Comparison of ENCODE assay signal across 15 mouse cellular contexts in the genomic region with DNA sequence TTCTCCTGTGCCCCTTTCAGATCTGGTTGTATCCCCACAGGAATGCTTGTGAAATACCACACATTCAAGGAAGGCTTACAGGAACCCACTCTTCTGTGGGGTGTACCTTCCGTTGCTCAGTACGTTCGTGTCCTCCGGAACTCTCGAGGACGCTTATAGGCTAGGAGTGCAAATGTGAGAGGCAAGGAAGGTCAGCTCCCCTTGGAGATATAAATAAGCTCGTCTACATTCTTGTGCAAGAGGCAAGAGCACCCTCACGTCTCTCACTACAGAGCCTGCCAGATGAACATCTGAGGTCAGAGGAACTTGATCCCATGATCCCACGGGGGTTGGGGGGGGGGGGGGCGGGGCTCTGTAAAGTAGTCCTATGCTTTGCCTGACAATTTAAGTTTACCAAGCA.
DNase-seq lines count a peak whose midpoint lies in the region; TF ChIP-seq lines count a peak whose summit lies in the region.
"Had no signal": no experiment of that assay in that cellular context is flagged by ENCODE, and none has a peak within 500 bp of the region (broad histone marks: within the 10 kb centered on the region; RNA-seq: fewer than 3 reads in every experiment).

No protein-coding gene starts in this region.

- no peak overlapping the region for H3K4me3 ChIP-seq in layer of hippocampus, adult 2 months
- H3K4me3 ChIP-seq in kidney, adult 2 months (ENCODE audit: insufficient read depth, low read depth, low read length) = no peak overlapping the region
- H3K4me3 ChIP-seq: erythroblast, embryonic 14.5 days; hindbrain, embryonic 13.5 days; liver, embryonic 12.5 days; neural tube, embryonic 15.5 days had no signal

- DNase-seq in adrenal gland, adult 2 months = peak; percentile 57
- no peak for DNase-seq in adrenal gland, postnatal 25 days
- no peak for DNase-seq in layer of hippocampus, adult 2 months (ENCODE audit: low spot score in 2 of 2)
- no peak for DNase-seq in layer of hippocampus, postnatal 14 days (ENCODE audit: low spot score in 2 of 2)
- DNase-seq in heart, adult 8-10 months (ENCODE audit: low spot score) = peak; percentile 21
- DNase-seq in lung, postnatal 25 days (ENCODE audit: low spot score) = peak; percentile 15
- no peak for DNase-seq in kidney, adult 2 months
- DNase-seq in kidney, adult 9 months = no peak
- DNase-seq: cerebellum, postnatal 25 days; forebrain, postnatal 0 days; thymus, adult 18-20 months had no signal

- WGBS in kidney, adult 2 months = 53% methylated on average over 10 of the region's 10 CpGs

- peak overlapping the region; percentile 14; the same call in 1 of the 2 replicates for H3K27ac ChIP-seq in layer of hippocampus, adult 2 months
- H3K27ac ChIP-seq in kidney, adult 2 months (ENCODE audit: insufficient read depth, low read depth, low read length) = no peak overlapping the region
- H3K27ac ChIP-seq: hindbrain, embryonic 13.5 days; liver, embryonic 12.5 days; neural tube, embryonic 15.5 days had no signal

- TF ChIP-seq CTCF in layer of hippocampus, adult 2 months (conservative IDR thresholded peaks at IDR 0.05) = no peak
- TF ChIP-seq CTCF in kidney, adult 2 months (conservative IDR thresholded peaks at IDR 0.05; ENCODE audit: insufficient read depth, insufficient read length, low read depth, low read length) = no peak

- no peaks in the 10 kb centered on the region for H3K36me3 ChIP-seq in kidney, adult 2 months (ENCODE audit: control insufficient read depth, insufficient read depth, low read length)
- H3K36me3 ChIP-seq: hindbrain, embryonic 13.5 days; liver, embryonic 12.5 days; neural tube, embryonic 15.5 days had no signal

- no peaks in the 10 kb centered on the region; the same call in 1 of the 2 replicates for H3K27me3 ChIP-seq in kidney, adult 2 months (replicated peaks; ENCODE audit: control insufficient read depth, insufficient read depth, low read length)
- H3K27me3 ChIP-seq: hindbrain, embryonic 13.5 days; liver, embryonic 12.5 days; neural tube, embryonic 15.5 days had no signal

- H3K4me1 ChIP-seq in kidney, adult 2 months (ENCODE audit: control insufficient read depth, insufficient read depth, low read length) = no peaks in the 10 kb centered on the region
- H3K4me1 ChIP-seq: hindbrain, embryonic 13.5 days; liver, embryonic 12.5 days; neural tube, embryonic 15.5 days had no signal

- TF ChIP-seq POLR2A in kidney, adult 2 months (IDR thresholded peaks at IDR 0.05; ENCODE audit: low read depth, low read length) = no peak

Comparison
In these comparisons a context has a peak if more than half of its experiments do, and no peak if none do; other contexts are left out.
1. DNase-seq: peak in adrenal gland, adult 2 months (single experiment), heart, adult 8-10 months (single experiment) and lung, postnatal 25 days (single experiment); none in adrenal gland, postnatal 25 days (single experiment), layer of hippocampus, adult 2 months (0 of 2), layer of hippocampus, postnatal 14 days (0 of 2), kidney, adult 2 months (single experiment) and kidney, adult 9 months (single experiment).